Mouse (Mus musculus) testis, adult 2 months (tissue): Measurements from ENCODE around the gene Ccnd2.

Experiments used
- CTCF ChIP-seq: fragments of 200-500 bp; IDR thresholded peaks from 2 replicates; pipeline ENCODE4 v1.5.1; 2012; ENCODE audit warnings: low read depth, mild to moderate bottlenecking, inconsistent platforms, low read length, moderate library complexity; ENCODE audit not compliant: control insufficient read depth, insufficient read depth, insufficient replicate concordance
- POLR2A ChIP-seq: fragments of 200-500 bp; IDR thresholded peaks from 2 replicates; pipeline ENCODE4 v1.6.1; 2012; ENCODE audit warnings: low read depth, mild to moderate bottlenecking, inconsistent platforms, low read length, moderate library complexity; ENCODE audit not compliant: control insufficient read depth

- TF ChIP-seq POLR2A (no peak), CTCF (peak; percentile 97)
Measured at GRCm38 (mm10) chr6:127147665-127148064, 4.3 kb downstream of the Ccnd2 start.
